8 mouse cellular contexts compared by ENCODE assay signal in genomic region chr17:12290735-12291134, GRCm38 (mm10). TPM values are rescaled to one million over a fixed set of nuclear protein-coding genes. Genes with fewer than 3 reads are reported as not detected.
DNase-seq lines count a peak whose midpoint lies in the region; ATAC-seq and TF ChIP-seq lines count a peak whose summit lies in the region.

No protein-coding gene starts in this region.

- no peaks in the 10 kb centered on the region for H3K9me3 ChIP-seq in embryonic facial prominence, embryonic 15.5 days (replicated peaks)
- no peaks in the 10 kb centered on the region for H3K9me3 ChIP-seq in hindbrain, postnatal 0 days (ENCODE audit: low read length)
- H3K9me3 ChIP-seq in neural tube, embryonic 13.5 days = no peaks in the 10 kb centered on the region

- H3ac ChIP-seq in C2C12 (ENCODE audit: control insufficient read depth, insufficient read length, low read depth) = no peak overlapping the region

- H3K36me3 ChIP-seq in C2C12 (ENCODE audit: control insufficient read depth, insufficient read depth) = no peaks in the 10 kb centered on the region
- H3K36me3 ChIP-seq in embryonic facial prominence, embryonic 15.5 days = 0 out of 2 replicates have a peak, but pooled peaks cover 2% of the 10 kb centered on the region
- H3K36me3 ChIP-seq in hindbrain, postnatal 0 days (ENCODE audit: insufficient read depth, low read length) = no peaks in the 10 kb centered on the region
- H3K36me3 ChIP-seq in neural tube, embryonic 13.5 days = 0 out of 2 replicates have a peak, but pooled peaks cover 5% of the 10 kb centered on the region

- peaks cover 56% of the 10 kb centered on the region for H3K79me2 ChIP-seq in C2C12 (ENCODE audit: control insufficient read depth, insufficient read depth)

- TF ChIP-seq CTCF in C2C12 (IDR thresholded peaks at IDR 0.05; ENCODE audit: control insufficient read depth, insufficient read depth, insufficient read length) = no peak
- no peak for TF ChIP-seq CTCF in hindbrain, postnatal 0 days (IDR thresholded peaks at IDR 0.05; ENCODE audit: low read depth)

- H3K4me1 ChIP-seq in embryonic facial prominence, embryonic 15.5 days = peaks cover 32% of the 10 kb centered on the region
- peaks cover 17% of the 10 kb centered on the region for H3K4me1 ChIP-seq in hindbrain, postnatal 0 days (ENCODE audit: insufficient read depth, low read length)
- H3K4me1 ChIP-seq in neural tube, embryonic 13.5 days (replicated peaks) = peaks cover 45% of the 10 kb centered on the region

- DNase-seq in gastrocnemius, adult 18-20 months (ENCODE audit: low spot score) = peak; percentile 62
- DNase-seq in gastrocnemius, postnatal 36 days = no peak
- peak; percentile 90 for DNase-seq in hindbrain, postnatal 0 days (ENCODE audit: low spot score)
- DNase-seq in thymus, adult 18-20 months = no peak
- DNase-seq in cerebellum, adult 8-10 months = no peak

- peak; percentile 86 for ATAC-seq in embryonic facial prominence, embryonic 15.5 days (ENCODE audit: insufficient number of reproducible peaks, low FRiP score, low TSS enrichment, low read depth)
- peak; percentile 96 for ATAC-seq in hindbrain, postnatal 0 days
- peak; percentile 91 for ATAC-seq in neural tube, embryonic 13.5 days (ENCODE audit: low read depth)

- no peaks in the 10 kb centered on the region for H3K27me3 ChIP-seq in C2C12 (ENCODE audit: control insufficient read depth, insufficient read depth, insufficient read length)
- H3K27me3 ChIP-seq in embryonic facial prominence, embryonic 15.5 days = no peaks in the 10 kb centered on the region
- no peaks in the 10 kb centered on the region for H3K27me3 ChIP-seq in hindbrain, postnatal 0 days (ENCODE audit: insufficient read depth, low read length)
- H3K27me3 ChIP-seq in neural tube, embryonic 13.5 days = no peaks in the 10 kb centered on the region

- intact Hi-C loops in gastrocnemius, postnatal 36 days (cut with DNase I) = no loop called here

- H3K79me3 ChIP-seq in C2C12 (ENCODE audit: low read depth) = peaks cover 8% of the 10 kb centered on the region

- no peak overlapping the region for H3K9ac ChIP-seq in embryonic facial prominence, embryonic 15.5 days
- H3K9ac ChIP-seq in hindbrain, postnatal 0 days (replicated peaks; ENCODE audit: low read length) = no peak overlapping the region
- H3K9ac ChIP-seq in neural tube, embryonic 13.5 days = 0 out of 2 replicates have a peak overlapping the region, but pooled peaks have one; percentile 9

- H3K4me2 ChIP-seq in embryonic facial prominence, embryonic 15.5 days (replicated peaks) = no peak overlapping the region
- 0 out of 2 replicates have a peak overlapping the region, but pooled peaks have one; percentile 13 for H3K4me2 ChIP-seq in hindbrain, postnatal 0 days (ENCODE audit: low read depth, low read length)
- H3K4me2 ChIP-seq in neural tube, embryonic 13.5 days = no peak overlapping the region

- peak overlapping the region; percentile 48 for H3K27ac ChIP-seq in embryonic facial prominence, embryonic 15.5 days (replicated peaks)
- H3K27ac ChIP-seq in hindbrain, postnatal 0 days = peak overlapping the region; percentile 62; the same call in 1 of the 2 replicates
- H3K27ac ChIP-seq in neural tube, embryonic 13.5 days (replicated peaks) = peak overlapping the region; percentile 70

- H3K4me3 ChIP-seq in C2C12 (ENCODE audit: insufficient read depth, poor library complexity, severe bottlenecking) = no peak overlapping the region
- H3K4me3 ChIP-seq in embryonic facial prominence, embryonic 15.5 days (replicated peaks) = no peak overlapping the region
- no peak overlapping the region for H3K4me3 ChIP-seq in hindbrain, postnatal 0 days (ENCODE audit: low read length)
- H3K4me3 ChIP-seq in neural tube, embryonic 13.5 days = no peak overlapping the region

- WGBS in embryonic facial prominence, embryonic 15.5 days = 16% methylated on average over 10 of the region's 10 CpGs
- WGBS in hindbrain, postnatal 0 days = 20% methylated on average over 10 of the region's 10 CpGs
- 26% methylated on average over 10 of the region's 10 CpGs for WGBS in neural tube, embryonic 13.5 days

TF ChIP-seq in C2C12, 6 proteins besides CTCF, POLR2A, EP300 and RAD21:
- no peak for TF ChIP-seq MYOD1 (IDR thresholded peaks at IDR 0.05; ENCODE audit: control insufficient read depth, insufficient read length, low read depth)
- TF ChIP-seq MAX (IDR thresholded peaks at IDR 0.05) = peak; percentile 44
- TF ChIP-seq MYOG (IDR thresholded peaks at IDR 0.05; ENCODE audit: control insufficient read depth, extremely low read depth, insufficient read length) = no peak
- TF ChIP-seq USF1 (IDR thresholded peaks at IDR 0.05; ENCODE audit: low read depth) = no peak
- no peak for TF ChIP-seq FOSL1 (IDR thresholded peaks at IDR 0.05; ENCODE audit: insufficient read depth, low read length, poor library complexity, severe bottlenecking)
- TF ChIP-seq CEBPB (IDR thresholded peaks at IDR 0.05; ENCODE audit: low read depth) = peak; percentile 78

RNA-seq across cellular contexts. Expression of gene Map3k4, which starts 27.9 kb away (rescaled TPM):
- total RNA-seq in gastrocnemius, adult 18-20 months (2021) = 10 to 100 TPM; 31.5 to 39.0 TPM
- 10 to 100 TPM; 25.0 to 27.0 TPM for total RNA-seq in gastrocnemius, postnatal 36 days (2021)
- polyA plus RNA-seq in C2C12 (2012; fragmentation: generic; extraction: Trizol) = 20.9 TPM
- 36.1 and 42.1 TPM in 2 replicates for polyA plus RNA-seq in embryonic facial prominence, embryonic 15.5 days (2015; fragmentation: Nextera tagmentation; extraction: Ambion mirVana)
- 36.2 and 39.2 TPM in 2 replicates for total RNA-seq in hindbrain, postnatal 0 days (2014; rRNA removed)
- polyA plus RNA-seq in hindbrain, postnatal 0 days (2015; fragmentation: Nextera tagmentation; extraction: Ambion mirVana) = 52.2 and 54.5 TPM in 2 replicates
- 35.8 and 41.7 TPM in 2 replicates for polyA plus RNA-seq in neural tube, embryonic 13.5 days (2015; fragmentation: Nextera tagmentation; extraction: Ambion mirVana)

Comparison
In these comparisons a context has a peak if more than half of its experiments do, and no peak if none do; other contexts are left out.
1. DNase-seq: peak in gastrocnemius, adult 18-20 months (single experiment) and hindbrain, postnatal 0 days (single experiment); none in gastrocnemius, postnatal 36 days (0 of 2), thymus, adult 18-20 months (0 of 2) and cerebellum, adult 8-10 months (single experiment).
2. Peak in every context shown above with its lines, with median percentiles within 50 percentile points of each other: ATAC-seq and H3K27ac ChIP-seq.